Mouse (Mus musculus) CD4-positive, CD25-positive, alpha-beta regulatory T cell (primary cell): ENCODE measurements around the gene Rbms1. TPM values are rescaled to one million over a fixed set of nuclear protein-coding genes. Genes with fewer than 3 reads are reported as not detected.

Experiments
- polyA plus RNA-seq: library from polyadenylated mRNA; unstranded; fragments of 100-300 nt; shearing (Covaris generic); gene quantifications from one replicate; pipeline ENCODE4 v1.2.1, GENCODE M21; 2017

Rbms1 gene
- polyA plus RNA-seq = 197 TPM

DNA sequence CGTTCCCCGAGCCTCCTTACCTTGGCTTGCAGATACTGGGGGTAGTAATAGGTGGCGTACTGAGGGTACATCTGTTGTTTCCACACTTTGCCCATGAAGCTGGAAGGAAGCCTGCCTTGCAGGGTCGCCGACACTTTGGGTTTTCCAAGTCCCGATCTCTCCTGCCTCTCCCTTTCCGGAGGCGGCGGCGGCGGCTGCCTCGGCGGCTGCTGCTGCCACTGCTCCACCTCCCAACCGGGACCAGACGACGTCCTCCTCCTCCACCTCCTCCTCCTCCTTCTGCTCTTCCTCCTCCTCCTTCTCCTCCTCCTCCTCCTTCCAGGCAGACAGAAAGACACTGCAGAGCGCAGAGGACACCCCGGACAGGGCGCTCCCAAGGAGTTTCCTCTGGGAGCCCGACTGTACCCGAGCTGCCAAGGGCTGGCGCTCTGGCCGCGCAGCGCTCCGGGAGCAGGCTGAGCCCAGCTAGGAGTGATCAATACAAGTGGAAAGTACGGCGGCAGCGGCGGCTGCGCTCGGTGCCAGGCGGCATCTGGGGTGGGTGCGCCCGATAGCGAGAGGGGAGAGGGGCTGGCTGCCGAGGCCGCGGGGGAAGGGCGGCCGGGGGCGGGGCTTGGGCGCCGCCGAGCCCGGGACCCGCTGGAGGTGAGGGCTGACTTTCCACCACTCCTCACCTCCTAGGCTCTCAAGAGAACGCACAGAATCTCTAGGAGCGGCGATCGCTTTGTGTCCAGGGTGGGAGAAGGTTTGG, at the start of gene Rbms1:
Gene Rbms1, minus strand, starts transcription at position 522 of the 751 bp plus-strand sequence.

DNA sequence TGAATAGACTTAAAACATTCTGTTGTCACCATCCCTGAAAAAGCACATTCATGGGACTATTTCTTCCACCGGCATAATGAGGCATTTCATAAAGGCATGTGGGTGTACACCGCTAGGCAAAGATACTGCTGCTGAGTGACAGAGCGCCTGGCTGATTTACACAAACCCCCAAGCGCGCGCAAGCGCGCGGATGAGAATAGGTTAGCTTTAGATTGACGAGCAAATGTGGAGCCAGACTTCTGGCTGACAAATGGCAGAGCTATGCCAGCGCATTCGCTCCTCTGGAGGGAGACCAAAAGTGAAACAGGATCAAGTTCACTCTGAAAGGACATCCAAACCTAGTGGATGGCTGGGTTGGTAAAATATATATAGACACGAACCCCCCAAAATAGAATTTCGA, 240.5 kb downstream of the Rbms1 start, which contains the start of gene Itgb6:
Gene Itgb6, minus strand, starts transcription at position 130 of the 400 bp plus-strand sequence.

Other genes starting within 250 kb of the Rbms1 start
- 0.04 TPM for gene Itgb6, start 240.5 kb downstream of the Rbms1 start, polyA plus RNA-seq